Mouse (Mus musculus) thymus, adult 2 months (tissue): ENCODE measurements around the gene Gjb4. TPM values are rescaled to one million over a fixed set of nuclear protein-coding genes. Genes with fewer than 3 reads are reported as not detected.

Source experiments
- DNase-seq: peaks from one replicate; pipeline ENCODE4 v3.0.0; 2021
- H3K27ac ChIP-seq: fragments of 200-500 bp; 2 replicates; pipeline ENCODE4 v1.5.1; 2012; ENCODE audit warnings: low read length, control low read depth; ENCODE audit not compliant: control insufficient read depth, insufficient read depth
- H3K27me3 ChIP-seq: fragments of 200-500 bp; 2 replicates; pipeline ENCODE4 v1.6.1; 2012; ENCODE audit warnings: mild to moderate bottlenecking, low read length, moderate library complexity, mixed read lengths; ENCODE audit not compliant: control insufficient read depth, insufficient read depth
- H3K36me3 ChIP-seq: fragments of 200-500 bp; 2 replicates; pipeline ENCODE4 v1.6.1; 2012; ENCODE audit warnings: mild to moderate bottlenecking, low read length, moderate library complexity; ENCODE audit not compliant: control insufficient read depth, insufficient read depth
- H3K4me1 ChIP-seq: fragments of 200-500 bp; replicated peaks from 2 replicates; pipeline ENCODE4 v1.6.1; 2012; ENCODE audit warnings: low read length; ENCODE audit not compliant: control insufficient read depth, insufficient read depth
- H3K4me3 ChIP-seq: fragments of 200-500 bp; 2 replicates; pipeline ENCODE4 v1.5.1; 2012; ENCODE audit warnings: mild to moderate bottlenecking, low read length, control low read depth, moderate library complexity; ENCODE audit not compliant: control insufficient read depth, insufficient read depth
- CTCF ChIP-seq: fragments of 200-500 bp; IDR thresholded peaks from 2 replicates; pipeline ENCODE4 v1.5.1; 2012; ENCODE audit warnings: mild to moderate bottlenecking, control low read depth, low read length, moderate library complexity, borderline replicate concordance; ENCODE audit not compliant: control insufficient read depth, poor library complexity, insufficient read depth; ENCODE audit errors: extremely low read depth
- POLR2A ChIP-seq: fragments of 200-500 bp; IDR thresholded peaks from 2 replicates; pipeline ENCODE4 v1.6.1; 2012; ENCODE audit warnings: mild to moderate bottlenecking, low read length, control low read depth, moderate library complexity; ENCODE audit not compliant: control insufficient read depth, poor library complexity, insufficient read depth; ENCODE audit errors: extremely low read depth
- WGBS: fragments of 180-500 bp; shearing (Covaris S2); methylation state at CpG from one replicate; pipeline ENCODE4 v1.1.7; 2018; 5-methylcytosine and 5-hydroxymethylcytosine counted together
- polyA plus RNA-seq: library from polyadenylated mRNA; depleted of rRNA; stranded (reverse); fragments of >200 nt; gene quantifications from 2 replicates; pipeline ENCODE4 v1.2.3, GENCODE M21; 2012

The Gjb4 gene
- polyA plus RNA-seq, 1 experiment, result 0.49 TPM

- WGBS, result 83% methylated on average over 5 of the region's 5 CpGs
- TF ChIP-seq POLR2A (no peak), CTCF (no peak)
- no peak overlapping the region for H3K27ac ChIP-seq
- no peaks in the 10 kb centered on the region for H3K36me3 ChIP-seq
- no peak overlapping the region for H3K4me3 ChIP-seq
- H3K27me3 ChIP-seq, result no peaks in the 10 kb centered on the region; the same call in 1 of the 2 replicates
- no peaks in the 10 kb centered on the region for H3K4me1 ChIP-seq
- no peak for DNase-seq
Measured at GRCm38 (mm10) chr4:127334870-127335504, 18.9 kb downstream of the Gjb4 start.

- no peaks in the 10 kb centered on the region; the same call in 1 of the 2 replicates for H3K27me3 ChIP-seq
- 91% methylated on average over 13 of the region's 13 CpGs for WGBS
Measured at GRCm38 (mm10) chr4:127331171-127331570, 22.7 kb downstream of the Gjb4 start.

DNA sequence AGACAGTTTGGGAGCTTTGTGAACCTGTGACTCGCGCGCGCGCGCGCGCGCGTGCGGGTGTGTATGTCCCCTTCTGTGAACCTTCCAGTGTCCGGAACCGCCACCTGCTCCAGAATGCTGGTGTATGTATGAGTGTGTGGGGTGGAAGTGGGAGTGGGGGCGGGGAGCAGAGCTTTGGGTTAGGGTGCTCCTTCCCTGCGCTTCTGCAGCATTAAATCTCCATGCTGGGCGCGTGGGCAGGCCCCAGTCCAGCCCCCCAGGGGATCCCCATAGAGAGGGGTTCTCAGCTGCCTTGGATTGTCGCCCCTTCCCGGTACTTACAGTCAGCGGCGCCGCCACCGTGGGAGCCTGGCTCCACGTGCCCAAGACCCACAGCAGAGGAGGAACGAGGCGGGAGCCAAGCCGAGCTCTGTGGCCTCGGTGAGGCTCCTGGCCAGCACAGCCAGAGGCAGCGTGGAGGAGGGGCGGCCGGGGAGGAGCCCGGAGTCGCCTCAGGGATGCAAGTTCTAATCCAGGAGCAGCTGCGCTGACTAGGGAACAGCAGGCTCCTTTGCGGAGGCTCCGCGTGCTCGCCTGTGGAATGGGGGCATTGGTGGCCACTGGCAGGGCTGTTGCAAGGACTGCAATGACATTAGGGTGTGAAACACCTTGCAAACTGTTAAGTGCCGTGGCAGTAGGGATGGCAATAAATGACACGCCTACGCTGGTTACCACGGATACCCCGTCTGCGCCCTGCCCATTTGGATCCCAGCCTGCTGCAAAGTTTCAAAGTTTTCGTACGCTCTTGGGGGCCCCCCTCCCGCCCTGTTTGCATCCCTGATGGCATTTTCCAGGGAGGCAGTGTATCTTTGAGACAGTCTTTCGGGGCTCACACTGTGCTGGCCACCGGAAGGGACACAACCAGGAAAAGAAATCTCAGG is 23.4 kb downstream of the Gjb4 start, which contains the start of gene Gjb3:
Gjb3 (minus strand) TSS at position 664 of the 920 bp plus-strand sequence.
- WGBS, result 8% methylated on average over 49 of the region's 49 CpGs
- no peaks in the 10 kb centered on the region for H3K4me1 ChIP-seq
- TF ChIP-seq CTCF, result no peak
- TF ChIP-seq POLR2A, result no peak
- DNase-seq, result no peak
- no peak within 1 kb of the TSS for H3K27ac ChIP-seq
- H3K36me3 ChIP-seq, result no peaks in the 10 kb centered on the region
- H3K27me3 ChIP-seq, result no peaks in the 10 kb centered on the region; the same call in 1 of the 2 replicates
- H3K4me3 ChIP-seq, result no peak within 1 kb of the TSS

More at GRCm38 (mm10) chr4:127331171-127331570, 22.7 kb downstream of the Gjb4 start:
- Histone ChIP-seq H3K4me3 (no peak overlapping the region), H3K27ac (no peak overlapping the region), H3K4me1 (no peaks in the 10 kb centered on the region), H3K36me3 (no peaks in the 10 kb centered on the region)
- DNase-seq, result no peak
- no peak for TF ChIP-seq POLR2A

GRCm38 (mm10) chr4:127329751-127330150 is 24.1 kb downstream of the Gjb4 start:
- Histone ChIP-seq H3K4me1 (no peaks in the 10 kb centered on the region), H3K27me3 (no peaks in the 10 kb centered on the region; the same call in 1 of the 2 replicates), H3K4me3 (no peak overlapping the region), H3K36me3 (no peaks in the 10 kb centered on the region), H3K27ac (no peak overlapping the region)
- no peak for DNase-seq
- TF ChIP-seq CTCF (no peak), POLR2A (no peak)
- WGBS, result 16% methylated on average over 13 of the region's 13 CpGs

DNA sequence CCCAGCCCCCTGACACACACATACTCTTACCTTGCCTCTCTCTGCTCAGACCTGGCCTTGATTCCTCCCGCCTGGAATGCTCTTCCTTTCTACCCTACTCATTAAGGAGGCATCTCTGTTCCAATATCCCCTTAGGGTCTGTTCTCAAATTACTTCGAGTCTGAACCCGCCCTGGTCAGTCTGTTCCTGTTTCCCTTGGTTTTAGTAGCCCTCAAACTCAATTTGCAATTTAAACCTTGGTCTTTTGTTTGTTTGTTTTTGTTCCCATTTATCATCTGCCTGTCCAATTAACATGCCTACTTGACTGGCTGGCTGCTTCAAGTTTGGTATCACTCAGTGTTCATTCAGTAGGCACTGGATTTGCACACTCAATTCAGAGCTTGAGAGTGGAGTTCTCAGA is 24.8 kb downstream of the Gjb4 start:
- TF ChIP-seq POLR2A (no peak), CTCF (no peak)
- Histone ChIP-seq H3K4me3 (no peak overlapping the region), H3K36me3 (no peaks in the 10 kb centered on the region), H3K4me1 (no peaks in the 10 kb centered on the region), H3K27me3 (no peaks in the 10 kb centered on the region; the same call in 1 of the 2 replicates), H3K27ac (no peak overlapping the region)
- DNase-seq, result no peak
- 80% methylated on average over 3 of the region's 3 CpGs for WGBS

DNA sequence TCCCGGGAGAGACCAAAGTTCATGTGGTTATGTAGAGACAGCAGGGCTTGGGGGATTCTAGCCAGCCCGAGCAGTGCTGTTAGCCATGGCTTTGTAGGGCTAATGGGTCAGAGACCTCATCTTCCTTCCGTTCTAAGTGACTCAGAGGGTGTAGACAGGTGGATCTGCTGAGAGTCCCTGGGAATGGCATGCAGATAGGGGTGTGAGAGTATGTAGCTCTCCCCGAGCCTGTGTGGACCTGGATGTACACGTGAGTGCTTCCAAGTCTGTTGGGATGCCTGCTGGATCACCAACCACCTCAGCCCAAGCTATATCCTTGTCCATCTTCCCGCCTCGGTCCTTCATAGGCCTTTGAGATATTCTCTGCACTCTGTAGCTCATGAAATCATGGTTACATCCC is 25.5 kb downstream of the Gjb4 start:
- Histone ChIP-seq H3K4me1 (no peaks in the 10 kb centered on the region), H3K27me3 (no peaks in the 10 kb centered on the region; the same call in 1 of the 2 replicates), H3K4me3 (no peak overlapping the region), H3K36me3 (no peaks in the 10 kb centered on the region), H3K27ac (no peak overlapping the region)
- 78% methylated on average over 7 of the region's 7 CpGs for WGBS
- DNase-seq, result no peak
- no peak for TF ChIP-seq POLR2A
- TF ChIP-seq CTCF, result no peak
